Comparison of ENCODE assay signal across 8 mouse cellular contexts in the genomic region with DNA sequence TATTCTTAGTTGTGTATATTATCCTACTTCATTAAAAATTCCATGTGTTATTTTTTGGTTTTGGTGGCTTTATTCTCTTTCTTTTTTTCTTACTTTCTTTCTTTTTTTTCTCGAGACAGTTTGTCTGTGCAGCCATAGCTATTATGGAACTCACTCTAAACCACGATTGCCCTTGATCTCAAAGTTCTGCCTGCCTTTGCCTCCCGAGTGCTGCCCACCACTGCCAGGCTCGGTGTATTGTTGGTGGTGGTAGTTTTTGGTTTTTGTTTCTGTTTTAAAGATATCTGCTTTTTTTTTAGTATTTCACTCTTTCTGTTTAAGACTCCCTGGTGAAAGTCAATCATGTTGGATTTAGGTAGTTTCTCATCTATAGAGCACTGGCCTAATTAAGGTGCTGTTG. TPM values are rescaled to one million over a fixed set of nuclear protein-coding genes. Genes with fewer than 3 reads are reported as not detected.
DNase-seq lines count a peak whose midpoint lies in the region; ATAC-seq and TF ChIP-seq lines count a peak whose summit lies in the region.

No protein-coding gene starts in this region.

- H3K27ac ChIP-seq in heart, adult 2 months, result no peak overlapping the region
- H3K27ac ChIP-seq in heart, embryonic 16.5 days (ENCODE audit: low read length), result no peak overlapping the region
- H3K27ac ChIP-seq in liver, postnatal 0 days (ENCODE audit: low read depth), result 0 out of 2 replicates have a peak overlapping the region, but pooled peaks have one; percentile 93

- H3K36me3 ChIP-seq in heart, adult 2 months (ENCODE audit: control insufficient read depth, insufficient read depth, low read length), result peaks cover 3% of the 10 kb centered on the region; the same call in 1 of the 2 replicates
- H3K36me3 ChIP-seq in heart, embryonic 16.5 days (ENCODE audit: control insufficient read depth, insufficient read depth), result no peaks in the 10 kb centered on the region; the same call in 1 of the 2 replicates
- H3K36me3 ChIP-seq in liver, postnatal 0 days (replicated peaks; ENCODE audit: insufficient read depth, low read length), result no peaks in the 10 kb centered on the region

- DNase-seq in heart, adult 2 months, result no peak
- DNase-seq in heart, postnatal 10 days, result no peak
- peak; percentile 8 to 22 for DNase-seq in CD8-positive naive resting alpha-beta T cell, adult 2 months (ENCODE audit: low read depth in 2 of 2, low spot score in 2 of 2)
- DNase-seq in liver, postnatal 0 days, result no peak
- no peak for DNase-seq in Muller cell, postnatal 12 days (ENCODE audit: inconsistent ontology term)
- no peak for DNase-seq in adrenal gland, adult 2 months

- H3K4me2 ChIP-seq in heart, embryonic 16.5 days (ENCODE audit: low read depth, low read length), result peak overlapping the region; percentile 78
- peak overlapping the region; percentile 78 for H3K4me2 ChIP-seq in liver, postnatal 0 days (ENCODE audit: low read depth, low read length)

- intact Hi-C loops in heart, adult 2 months (cut with DNase I), result no loop called here
- intact Hi-C loops in heart, postnatal 10 days (cut with DNase I), result no loop called here

- H3K4me3 ChIP-seq in heart, adult 2 months, result peak overlapping the region; percentile 89
- peak overlapping the region; percentile 96 for H3K4me3 ChIP-seq in heart, embryonic 16.5 days (ENCODE audit: low read length)
- peak overlapping the region; percentile 98 for H3K4me3 ChIP-seq in liver, postnatal 0 days (ENCODE audit: low read depth, low read length)

- peaks cover 3% of the 10 kb centered on the region for H3K4me1 ChIP-seq in heart, adult 2 months (ENCODE audit: control insufficient read depth, insufficient read depth, low read length)
- H3K4me1 ChIP-seq in heart, embryonic 16.5 days (ENCODE audit: control insufficient read depth, insufficient read depth, low read length), result peaks cover 8% of the 10 kb centered on the region
- peaks cover 15% of the 10 kb centered on the region for H3K4me1 ChIP-seq in liver, postnatal 0 days (ENCODE audit: insufficient read depth)

- TF ChIP-seq CTCF in heart, adult 2 months (IDR thresholded peaks at IDR 0.05), result no peak
- TF ChIP-seq CTCF in liver, postnatal 0 days (IDR thresholded peaks at IDR 0.05; ENCODE audit: low read depth), result no peak

- no peaks in the 10 kb centered on the region for H3K27me3 ChIP-seq in heart, adult 2 months (ENCODE audit: control insufficient read depth, insufficient read depth, low read length)
- peaks cover 4% of the 10 kb centered on the region; the same call in 1 of the 2 replicates for H3K27me3 ChIP-seq in heart, embryonic 16.5 days (ENCODE audit: control insufficient read depth, insufficient read depth, low read length)
- no peaks in the 10 kb centered on the region for H3K27me3 ChIP-seq in liver, postnatal 0 days (ENCODE audit: insufficient read depth, low read length)

- TF ChIP-seq EP300 in heart, adult 2 months (IDR thresholded peaks at IDR 0.05; ENCODE audit: insufficient read depth, low read depth, low read length), result no peak
- TF ChIP-seq EP300 in liver, postnatal 0 days (IDR thresholded peaks at IDR 0.05; ENCODE audit: low read depth), result no peak

- 70% methylated on average over 4 of the region's 4 CpGs for WGBS in heart, adult 2 months
- WGBS in heart, embryonic 16.5 days, result 69% methylated on average over 4 of the region's 4 CpGs
- WGBS in liver, postnatal 0 days (ENCODE audit: insufficient replicate concordance), result 51% methylated on average over 4 of the region's 4 CpGs

- H3K79me2 ChIP-seq in heart, adult 2 months (replicated peaks; ENCODE audit: control insufficient read depth, insufficient read depth, low read length), result peaks cover 3% of the 10 kb centered on the region; the same call in 1 of the 2 replicates

- H3K9me3 ChIP-seq in heart, embryonic 16.5 days (replicated peaks; ENCODE audit: control insufficient read depth, low read length), result no peaks in the 10 kb centered on the region
- no peaks in the 10 kb centered on the region for H3K9me3 ChIP-seq in liver, postnatal 0 days (ENCODE audit: low read length)

- no peak for ATAC-seq in heart, embryonic 16.5 days (replicated peaks; ENCODE audit: extremely low read depth, insufficient read depth, low FRiP score)
- no peak for ATAC-seq in liver, postnatal 0 days
- no peak for ATAC-seq in erythroid progenitor cell, adult 5-6 weeks (replicated peaks; ENCODE audit: low FRiP score, poor library complexity, severe bottlenecking)

- no peak for TF ChIP-seq POLR2A in heart, adult 2 months (IDR thresholded peaks at IDR 0.05; ENCODE audit: insufficient read depth, low read depth, low read length)

- no peak overlapping the region for H3K9ac ChIP-seq in heart, adult 2 months (ENCODE audit: low read depth, low read length)
- H3K9ac ChIP-seq in heart, embryonic 16.5 days (ENCODE audit: low read length), result peak overlapping the region; percentile 96; the same call in 1 of the 2 replicates
- H3K9ac ChIP-seq in liver, postnatal 0 days (replicated peaks), result peak overlapping the region; percentile 97

RNA-seq across cellular contexts. Expression of a gene that starts 1.2 kb away (rescaled TPM):
- total RNA-seq in heart, adult 2 months (2021), result 10 to 100 TPM; 27.4 to 28.4 TPM
- polyA plus RNA-seq in heart, adult 2 months (2012; rRNA removed), result 11.1 and 18.9 TPM in 2 replicates
- 10 to 100 TPM; 32.1 to 36.2 TPM for total RNA-seq in heart, postnatal 10 days (2021)
- 31.2 and 34.6 TPM in 2 replicates for polyA plus RNA-seq in heart, embryonic 16.5 days (2015; fragmentation: Nextera tagmentation; extraction: Ambion mirVana)
- polyA plus RNA-seq in liver, postnatal 0 days (2015; fragmentation: Nextera tagmentation; extraction: Ambion mirVana), result 11.2 and 12.9 TPM in 2 replicates
- 36.0 and 44.0 TPM in 2 replicates for total RNA-seq in erythroid progenitor cell, adult 5-6 weeks (2015; ENCODE audit: low replicate concordance)
- 29.5 and 36.7 TPM in 2 replicates for total RNA-seq in erythroid progenitor cell, adult 5-6 weeks (2017; ENCODE audit: low replicate concordance)
- 10 to 100 TPM; 72.7 to 79.8 TPM for total RNA-seq in adrenal gland, adult 2 months (2021)
- 10.8 and 13.2 TPM in 2 replicates for polyA plus RNA-seq in adrenal gland, adult 2 months (2012; rRNA removed)

RNA-seq across cellular contexts. Expression of a gene that starts 32.2 kb away (rescaled TPM):
- total RNA-seq in heart, adult 2 months (2021), result 10 to 100 TPM; 10.6 to 13.1 TPM
- 5.8 and 9.7 TPM in 2 replicates for polyA plus RNA-seq in heart, adult 2 months (2012; rRNA removed)
- total RNA-seq in heart, postnatal 10 days (2021), result 10 to 100 TPM; 20.9 to 24.3 TPM
- 31.4 and 34.6 TPM in 2 replicates for polyA plus RNA-seq in heart, embryonic 16.5 days (2015; fragmentation: Nextera tagmentation; extraction: Ambion mirVana)
- 12.6 and 13.2 TPM in 2 replicates for polyA plus RNA-seq in liver, postnatal 0 days (2015; fragmentation: Nextera tagmentation; extraction: Ambion mirVana)
- 27.0 and 62.0 TPM in 2 replicates for total RNA-seq in erythroid progenitor cell, adult 5-6 weeks (2015; ENCODE audit: low replicate concordance)
- total RNA-seq in erythroid progenitor cell, adult 5-6 weeks (2017; ENCODE audit: low replicate concordance), result 31.1 and 39.0 TPM in 2 replicates
- 10 to 100 TPM; 14.9 to 22.3 TPM for total RNA-seq in adrenal gland, adult 2 months (2021)
- 1.9 and 4.1 TPM in 2 replicates for polyA plus RNA-seq in adrenal gland, adult 2 months (2012; rRNA removed)

Comparison
In these comparisons a context has a peak if more than half of its experiments do, and no peak if none do; other contexts are left out.
1. DNase-seq: peak in CD8-positive naive resting alpha-beta T cell, adult 2 months (2 of 2); none in heart, adult 2 months (0 of 2), heart, postnatal 10 days (0 of 2), liver, postnatal 0 days (single experiment), Muller cell, postnatal 12 days (single experiment) and adrenal gland, adult 2 months (single experiment).
2. Peak in every context shown above with its lines, with median percentiles within 50 percentile points of each other: H3K4me3 ChIP-seq.